Mouse (Mus musculus) small intestine, adult 2 months (tissue): Measurements from ENCODE around the gene Gm7168.
"Not testable (repeated sequence)": the region's sequence is repeated elsewhere in the genome, so short reads cannot be mapped to it uniquely, and the experiment has no call there.

ENCODE experiments used
- CTCF ChIP-seq: fragments of 200-500 bp; IDR thresholded peaks from 2 replicates; pipeline ENCODE4 v1.5.1; 2012; ENCODE audit warnings: low read depth, mild to moderate bottlenecking, control low read depth, inconsistent platforms, low read length, moderate library complexity, mixed read lengths; ENCODE audit not compliant: insufficient replicate concordance, insufficient read length; ENCODE audit errors: extremely low read depth
- POLR2A ChIP-seq: fragments of 200-500 bp; IDR thresholded peaks from 2 replicates; pipeline ENCODE4 v1.6.1; 2012; ENCODE audit warnings: low read depth, mild to moderate bottlenecking, control low read depth, inconsistent platforms, low read length, moderate library complexity

DNA sequence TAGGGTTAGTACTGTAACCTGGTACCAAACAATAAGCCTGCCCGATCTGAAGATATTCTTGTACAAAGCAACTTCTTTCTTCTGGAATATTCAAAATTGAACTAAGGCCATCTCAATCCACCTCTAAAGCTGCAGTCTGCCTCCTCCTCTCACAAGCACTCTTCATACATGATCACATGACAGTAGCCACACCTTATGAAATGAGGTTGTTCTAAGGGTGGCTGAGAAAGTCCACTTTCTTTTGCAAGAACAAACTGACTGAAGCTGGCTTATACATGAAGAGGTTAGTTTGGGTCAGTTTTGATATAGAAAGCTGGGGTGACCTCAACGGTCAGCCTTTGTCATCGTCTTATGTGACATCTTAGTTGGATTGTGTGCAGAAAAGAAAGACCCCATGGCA lies 14.1 kb downstream of the Gm7168 start:
- TF ChIP-seq CTCF, POLR2A: not testable (repeated sequence)
